Mouse (Mus musculus) small intestine, adult 2 months (tissue): ENCODE measurements around the gene Adcy10.

Experiments used
- CTCF ChIP-seq: fragments of 200-500 bp; IDR thresholded peaks from 2 replicates; pipeline ENCODE4 v1.5.1; 2012; ENCODE audit warnings: low read depth, mild to moderate bottlenecking, control low read depth, inconsistent platforms, low read length, moderate library complexity, mixed read lengths; ENCODE audit not compliant: insufficient replicate concordance, insufficient read length; ENCODE audit errors: extremely low read depth
- POLR2A ChIP-seq: fragments of 200-500 bp; IDR thresholded peaks from 2 replicates; pipeline ENCODE4 v1.6.1; 2012; ENCODE audit warnings: low read depth, mild to moderate bottlenecking, control low read depth, inconsistent platforms, low read length, moderate library complexity

DNA sequence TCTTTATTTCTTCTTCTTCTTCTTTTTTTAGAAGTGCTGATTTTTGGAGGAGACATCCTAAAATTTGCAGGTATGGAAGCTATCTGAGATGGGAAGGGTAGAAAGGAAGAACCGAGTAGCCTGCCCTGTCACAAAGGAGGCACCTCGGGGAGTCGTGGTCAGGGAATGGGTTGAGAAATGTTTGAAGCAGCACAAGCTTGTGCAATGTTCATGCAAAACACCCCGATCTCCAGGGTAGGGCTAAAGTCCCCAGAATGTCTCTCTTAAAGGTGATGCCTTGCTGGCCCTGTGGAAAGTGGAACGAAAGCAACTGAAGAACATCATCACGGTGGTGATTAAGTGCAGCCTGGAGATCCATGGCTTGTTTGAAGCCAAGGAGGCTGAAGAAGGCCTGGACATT, 21.3 kb downstream of the Adcy10 start:
- TF ChIP-seq CTCF = no peak
- TF ChIP-seq POLR2A = no peak
